Comparison of ENCODE assay signal across 17 mouse cellular contexts in the genomic region with DNA sequence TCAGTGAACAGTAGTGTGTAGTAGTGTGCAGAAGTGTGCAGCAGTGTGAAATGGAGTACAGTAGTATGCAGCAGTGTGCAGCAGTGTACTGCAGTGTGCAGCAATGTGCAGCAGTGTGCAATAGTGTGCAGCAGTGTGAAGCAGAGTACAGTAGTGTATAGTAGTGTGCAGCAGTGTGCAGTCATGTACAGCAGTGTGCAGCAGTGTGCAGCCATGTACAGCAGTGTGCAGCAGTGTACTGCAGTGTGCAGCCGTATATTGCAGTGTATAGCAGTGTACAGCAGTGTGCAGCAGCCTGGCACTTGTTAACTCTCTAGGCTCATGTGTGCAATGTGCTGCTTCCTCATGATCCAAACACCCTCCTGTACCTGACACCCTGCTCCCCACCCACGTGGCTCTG. TPM values are rescaled to one million over a fixed set of nuclear protein-coding genes. Genes with fewer than 3 reads are reported as not detected.
A peak's percentile ranks its signal among the peaks of the same experiment; 100 is the strongest.
DNase-seq lines count a peak whose midpoint lies in the region; ATAC-seq lines count a peak whose summit lies in the region.
"Had no signal": no experiment of that assay in that cellular context is flagged by ENCODE, and none has a peak within 500 bp of the region (broad histone marks: within the 10 kb centered on the region; RNA-seq: fewer than 3 reads in every experiment).

No protein-coding gene starts in this region.

- H3K4me1 ChIP-seq in kidney, embryonic 16.5 days (ENCODE audit: insufficient read depth, low read length) = peaks cover 6% of the 10 kb centered on the region; the same call in 1 of the 2 replicates
- peaks cover 38% of the 10 kb centered on the region for H3K4me1 ChIP-seq in neural tube, embryonic 13.5 days (replicated peaks)
- H3K4me1 ChIP-seq in limb, embryonic 10.5 days = peaks cover 65% of the 10 kb centered on the region
- no peaks in the 10 kb centered on the region for H3K4me1 ChIP-seq in kidney, embryonic 14.5 days (ENCODE audit: control insufficient read depth, insufficient read depth, low read length)

- H3K9me3 ChIP-seq in kidney, embryonic 16.5 days (ENCODE audit: low read length) = no peaks in the 10 kb centered on the region
- no peaks in the 10 kb centered on the region for H3K9me3 ChIP-seq in neural tube, embryonic 13.5 days
- no peaks in the 10 kb centered on the region for H3K9me3 ChIP-seq in limb, embryonic 10.5 days (replicated peaks)
- no peaks in the 10 kb centered on the region for H3K9me3 ChIP-seq in kidney, embryonic 14.5 days (ENCODE audit: control insufficient read depth, low read length)
- H3K9me3 ChIP-seq: heart, embryonic 12.5 days had no signal

- H3K36me3 ChIP-seq in kidney, embryonic 16.5 days (ENCODE audit: insufficient read depth, low read length) = no peaks in the 10 kb centered on the region
- H3K36me3 ChIP-seq in neural tube, embryonic 13.5 days = no peaks in the 10 kb centered on the region
- no peaks in the 10 kb centered on the region for H3K36me3 ChIP-seq in limb, embryonic 10.5 days
- no peaks in the 10 kb centered on the region for H3K36me3 ChIP-seq in kidney, embryonic 14.5 days (ENCODE audit: control insufficient read depth, insufficient read depth, low read length)
- H3K36me3 ChIP-seq: heart, embryonic 12.5 days had no signal

- H3K27me3 ChIP-seq in kidney, embryonic 16.5 days (ENCODE audit: insufficient read depth, low read length) = no peaks in the 10 kb centered on the region
- H3K27me3 ChIP-seq in neural tube, embryonic 13.5 days = no peaks in the 10 kb centered on the region
- H3K27me3 ChIP-seq in limb, embryonic 10.5 days (ENCODE audit: low read depth, poor library complexity, severe bottlenecking) = no peaks in the 10 kb centered on the region
- H3K27me3 ChIP-seq in kidney, embryonic 14.5 days (ENCODE audit: control insufficient read depth, insufficient read depth, low read length) = no peaks in the 10 kb centered on the region

- DNase-seq in kidney, postnatal 25 days = no peak
- no peak for DNase-seq in neural tube, embryonic 10.5 days (ENCODE audit: extremely low spot score, low spot score)
- no peak for DNase-seq in limb, embryonic 10.5 days (ENCODE audit: low spot score)
- no peak for DNase-seq in spleen, postnatal 4 days (ENCODE audit: low spot score in 2 of 2)
- DNase-seq: cerebellum, adult 18-20 months; heart, postnatal 14 days; kidney, adult 8-10 months; lung, adult 18-20 months; lung, postnatal 14 days; right cerebral cortex, postnatal 4 days; thymus, postnatal 25 days had no signal

- WGBS in kidney, embryonic 16.5 days = 58% methylated on average over 2 of the region's 2 CpGs
- 65% methylated on average over 2 of the region's 2 CpGs for whole genome bisulfite sequencing in neural tube, embryonic 13.5 days
- 73% methylated on average over 2 of the region's 2 CpGs for WGBS in limb, embryonic 10.5 days
- WGBS in kidney, embryonic 14.5 days = 63% methylated on average over 2 of the region's 2 CpGs

- no peak overlapping the region for H3K4me2 ChIP-seq in kidney, embryonic 16.5 days (replicated peaks; ENCODE audit: low read depth, low read length)
- no peak overlapping the region for H3K4me2 ChIP-seq in neural tube, embryonic 13.5 days
- H3K4me2 ChIP-seq in kidney, embryonic 14.5 days (replicated peaks; ENCODE audit: low read depth, low read length) = no peak overlapping the region
- H3K4me2 ChIP-seq: heart, embryonic 12.5 days had no signal

- 0 out of 2 replicates have a peak, but pooled peaks have one; percentile 10 for ATAC-seq in kidney, embryonic 16.5 days (ENCODE audit: low FRiP score, low TSS enrichment)
- peak; percentile 44; the same call in 1 of the 2 replicates for ATAC-seq in neural tube, embryonic 13.5 days (ENCODE audit: low read depth)
- no peak for ATAC-seq in kidney, embryonic 14.5 days (ENCODE audit: low FRiP score, low TSS enrichment)
- ATAC-seq: inflammation-experienced regulatory T-cells, adult 6 months had no signal

- no peak overlapping the region for H3K27ac ChIP-seq in kidney, embryonic 16.5 days (ENCODE audit: low read length)
- peak overlapping the region; percentile 54 for H3K27ac ChIP-seq in neural tube, embryonic 13.5 days (replicated peaks)
- peak overlapping the region; percentile 95 for H3K27ac ChIP-seq in limb, embryonic 10.5 days
- H3K27ac ChIP-seq in kidney, embryonic 14.5 days (ENCODE audit: low read depth, low read length) = no peak overlapping the region
- H3K27ac ChIP-seq: stomach, postnatal 0 days had no signal

- H3K9ac ChIP-seq in kidney, embryonic 16.5 days (replicated peaks; ENCODE audit: low read length) = no peak overlapping the region
- no peak overlapping the region for H3K9ac ChIP-seq in neural tube, embryonic 13.5 days
- H3K9ac ChIP-seq in kidney, embryonic 14.5 days (ENCODE audit: low read depth, low read length) = no peak overlapping the region
- H3K9ac ChIP-seq: heart, embryonic 12.5 days had no signal

- no peak overlapping the region for H3K4me3 ChIP-seq in kidney, embryonic 16.5 days (ENCODE audit: low read length)
- H3K4me3 ChIP-seq in neural tube, embryonic 13.5 days = no peak overlapping the region
- no peak overlapping the region for H3K4me3 ChIP-seq in limb, embryonic 10.5 days
- no peak overlapping the region for H3K4me3 ChIP-seq in kidney, embryonic 14.5 days (ENCODE audit: low read length)
- H3K4me3 ChIP-seq: heart, embryonic 12.5 days had no signal

RNA-seq across cellular contexts. Expression of a gene that starts 13.8 kb away (rescaled TPM):
- polyA plus RNA-seq in kidney, embryonic 16.5 days (2015; fragmentation: Nextera tagmentation; extraction: Ambion mirVana) = 39.8 and 43.8 TPM in 2 replicates
- 34.4 and 37.7 TPM in 2 replicates for polyA plus RNA-seq in neural tube, embryonic 13.5 days (2015; fragmentation: Nextera tagmentation; extraction: Ambion mirVana)
- 61.9 and 101 TPM in 2 replicates for polyA plus RNA-seq in limb, embryonic 10.5 days (2016; fragmentation: Nextera tagmentation; extraction: Ambion mirVana)
- 16.4 and 22.1 TPM in 2 replicates for polyA plus RNA-seq in kidney, embryonic 14.5 days (2014; fragmentation: Nextera tagmentation; extraction: Ambion mirVana)

RNA-seq across cellular contexts. Expression of a gene that starts 42.0 kb away (rescaled TPM):
- 15.5 and 15.7 TPM in 2 replicates for polyA plus RNA-seq in kidney, embryonic 16.5 days (2015; fragmentation: Nextera tagmentation; extraction: Ambion mirVana)
- polyA plus RNA-seq in neural tube, embryonic 13.5 days (2015; fragmentation: Nextera tagmentation; extraction: Ambion mirVana) = 30.6 TPM in 2 replicates
- 10.0 and 12.8 TPM in 2 replicates for polyA plus RNA-seq in limb, embryonic 10.5 days (2016; fragmentation: Nextera tagmentation; extraction: Ambion mirVana)
- 11.6 and 14.1 TPM in 2 replicates for polyA plus RNA-seq in kidney, embryonic 14.5 days (2014; fragmentation: Nextera tagmentation; extraction: Ambion mirVana)

Comparison
In these comparisons a context has a peak if more than half of its experiments do, and no peak if none do; other contexts are left out.
1. H3K27ac ChIP-seq: peak in neural tube, embryonic 13.5 days (single experiment) and limb, embryonic 10.5 days (single experiment); none in kidney, embryonic 16.5 days (single experiment) and kidney, embryonic 14.5 days (single experiment).